8 mouse cellular contexts compared by ENCODE assay signal in the genomic region with DNA sequence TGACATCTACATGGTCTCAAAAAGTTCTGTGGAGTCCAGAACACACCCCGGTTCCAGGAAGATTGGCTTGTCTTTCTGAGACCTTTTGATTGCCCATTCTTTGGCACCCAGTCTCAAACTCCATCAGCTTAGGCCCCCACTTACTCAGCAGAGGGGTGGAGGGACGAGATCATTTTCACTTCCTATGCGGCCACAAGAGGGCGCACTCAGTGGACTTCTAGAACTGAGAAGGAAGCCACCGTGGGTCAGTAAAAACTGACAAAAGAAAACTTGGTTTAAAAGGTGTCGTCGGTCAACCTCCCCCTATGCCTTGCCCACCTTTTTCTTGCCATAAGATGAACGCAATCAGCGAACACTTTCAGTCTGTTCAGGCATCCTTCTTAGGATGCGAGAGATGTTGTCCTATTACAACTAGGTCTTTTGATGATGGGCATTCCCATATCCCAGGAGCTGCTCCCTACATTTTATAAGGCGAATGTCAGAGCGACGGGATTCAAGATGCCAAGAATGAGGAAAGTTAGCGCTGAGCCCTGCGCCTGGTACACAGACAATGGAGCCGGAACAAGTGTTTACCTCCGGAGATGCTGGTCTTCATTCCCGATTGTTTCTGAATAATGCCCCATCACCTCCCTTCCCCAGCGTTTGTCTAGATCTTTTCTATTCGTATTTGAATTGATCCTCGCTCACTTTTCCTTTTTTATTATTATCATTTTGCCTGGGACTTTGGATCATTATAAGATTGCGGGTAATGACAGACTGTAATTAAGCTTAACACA. TPM values are rescaled to one million over a fixed set of nuclear protein-coding genes. Genes with fewer than 3 reads are reported as not detected.
DNase-seq lines count a peak whose midpoint lies in the region; ATAC-seq and TF ChIP-seq lines count a peak whose summit lies in the region.

No protein-coding gene starts in this region.

- peaks cover 3% of the 10 kb centered on the region; the same call in 1 of the 2 replicates for H3K4me1 ChIP-seq in forebrain, postnatal 0 days (ENCODE audit: insufficient read depth)
- 0 out of 2 replicates have a peak, but pooled peaks cover 4% of the 10 kb centered on the region for H3K4me1 ChIP-seq in lung, embryonic 15.5 days

- peak overlapping the region; percentile 34 for H3K4me3 ChIP-seq in forebrain, postnatal 0 days (ENCODE audit: low read depth, low read length)
- H3K4me3 ChIP-seq in lung, embryonic 15.5 days: peak overlapping the region; percentile 15

- H3K9ac ChIP-seq in forebrain, postnatal 0 days: peak overlapping the region; percentile 59
- no peak overlapping the region for H3K9ac ChIP-seq in lung, embryonic 15.5 days

- ATAC-seq in forebrain, postnatal 0 days: peak; percentile 66
- peak; percentile 76 to 80 for ATAC-seq in hematopoietic stem cell, adult 5-6 weeks (replicated peaks in 1 of 2; ENCODE audit: insufficient read depth in 1 of 2, low FRiP score in 2 of 2, low TSS enrichment in 1 of 2, low read depth in 1 of 2, poor library complexity in 2 of 2, severe bottlenecking in 2 of 2)
- ATAC-seq in lung, embryonic 15.5 days (ENCODE audit: borderline replicate concordance, extremely low read depth, low FRiP score, low TSS enrichment): no peak

- H3K4me2 ChIP-seq in forebrain, postnatal 0 days (ENCODE audit: low read depth): peak overlapping the region; percentile 74
- H3K4me2 ChIP-seq in lung, embryonic 15.5 days: peak overlapping the region; percentile 48

- WGBS in forebrain, postnatal 0 days: 13% methylated on average over 22 of the region's 22 CpGs
- WGBS in lung, embryonic 15.5 days: 30% methylated on average over 22 of the region's 22 CpGs

- no peaks in the 10 kb centered on the region for H3K36me3 ChIP-seq in forebrain, postnatal 0 days (ENCODE audit: insufficient read depth)
- H3K36me3 ChIP-seq in lung, embryonic 15.5 days: no peaks in the 10 kb centered on the region

- peak overlapping the region; percentile 62 for H3K27ac ChIP-seq in forebrain, postnatal 0 days (ENCODE audit: low read depth, low read length)
- no peak overlapping the region for H3K27ac ChIP-seq in lung, embryonic 15.5 days

- no peaks in the 10 kb centered on the region for H3K9me3 ChIP-seq in forebrain, postnatal 0 days (ENCODE audit: low read length)
- no peaks in the 10 kb centered on the region for H3K9me3 ChIP-seq in lung, embryonic 15.5 days

- no peaks in the 10 kb centered on the region for H3K27me3 ChIP-seq in forebrain, postnatal 0 days (ENCODE audit: insufficient read depth, low read length)
- peaks cover 9% of the 10 kb centered on the region for H3K27me3 ChIP-seq in lung, embryonic 15.5 days

- peak; percentile 69 for DNase-seq in MN1 (ENCODE audit: low spot score)
- peak; percentile 58 for DNase-seq in cerebellum, adult 11-12 months
- DNase-seq in forebrain, postnatal 0 days: peak; percentile 89
- peak; percentile 37 to 65 for DNase-seq in layer of hippocampus, adult 8-10 months (ENCODE audit: low spot score in 2 of 2)
- peak; percentile 90 for DNase-seq in retina, embryonic 14.5 days (ENCODE audit: low spot score)
- DNase-seq in urinary bladder, postnatal 14 days (ENCODE audit: low spot score): peak; percentile 77

- peak; percentile 85 for TF ChIP-seq CTCF in forebrain, postnatal 0 days (IDR thresholded peaks at IDR 0.05; ENCODE audit: low read depth)

RNA-seq across cellular contexts. Expression of a gene that starts 44.1 kb away (rescaled TPM):
- 16.1 and 21.4 TPM in 2 replicates for total RNA-seq in forebrain, postnatal 0 days (2014; rRNA removed)
- polyA plus RNA-seq in forebrain, postnatal 0 days (2015; fragmentation: Nextera tagmentation; extraction: Ambion mirVana): 13.4 and 16.0 TPM in 2 replicates
- total RNA-seq in hematopoietic stem cell, adult 5-6 weeks (2017): 6.4 and 11.1 TPM in 2 replicates
- total RNA-seq in layer of hippocampus, adult 8-10 months (2022): 10 to 100 TPM; 65.0 to 78.6 (median 73.2) TPM
- 3.3 TPM in 2 replicates for polyA plus RNA-seq in lung, embryonic 15.5 days (2015; fragmentation: Nextera tagmentation; extraction: Ambion mirVana)

RNA-seq across cellular contexts. Expression of a gene that starts 50.8 kb away (rescaled TPM):
- 14.6 and 15.1 TPM in 2 replicates for total RNA-seq in forebrain, postnatal 0 days (2014; rRNA removed)
- polyA plus RNA-seq in forebrain, postnatal 0 days (2015; fragmentation: Nextera tagmentation; extraction: Ambion mirVana): 4.3 and 6.1 TPM in 2 replicates
- not detected in 2 replicates for total RNA-seq in hematopoietic stem cell, adult 5-6 weeks (2017)
- 10 to 100 TPM; 30.1 to 33.0 (median 31.1) TPM for total RNA-seq in layer of hippocampus, adult 8-10 months (2022)
- 2.1 and 2.2 TPM in 2 replicates for polyA plus RNA-seq in lung, embryonic 15.5 days (2015; fragmentation: Nextera tagmentation; extraction: Ambion mirVana)

Comparison
In these comparisons a context has a peak if more than half of its experiments do, and no peak if none do; other contexts are left out.
1. RNA of a gene that starts 50.8 kb away (total RNA-seq): 30.1 to 33.0 TPM in layer of hippocampus, adult 8-10 months and 14.6 to 15.1 TPM in forebrain, postnatal 0 days; not detected in hematopoietic stem cell, adult 5-6 weeks; every median in the first group is over 10 times any median in the second.
2. Peak in every context shown above with its lines, with median percentiles within 50 percentile points of each other: DNase-seq.